In the genomic region with DNA sequence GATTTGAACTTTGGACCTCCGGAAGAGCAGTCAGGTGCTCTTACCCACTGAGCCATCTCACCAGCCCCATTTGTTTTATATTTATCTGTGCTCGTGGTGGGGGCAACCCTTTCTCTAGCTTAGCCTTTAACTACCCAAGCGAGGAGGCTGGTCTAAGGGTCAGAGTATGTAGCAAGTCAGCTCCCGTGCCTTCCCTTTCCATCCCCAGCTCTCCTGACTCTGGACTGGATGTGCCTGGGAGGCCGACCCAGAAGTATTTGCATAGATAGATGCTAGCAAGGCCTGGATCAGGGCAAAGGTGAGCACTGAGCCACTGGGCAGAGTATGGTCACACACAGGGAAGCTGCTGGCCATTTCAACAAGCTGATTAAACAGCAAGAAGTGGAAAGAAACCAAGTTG, we compare ENCODE assay signal across 22 mouse cellular contexts. TPM values are rescaled to one million over a fixed set of nuclear protein-coding genes. Genes with fewer than 3 reads are reported as not detected.
DNase-seq lines count a peak whose midpoint lies in the region; ATAC-seq and TF ChIP-seq lines count a peak whose summit lies in the region.
"Had no signal": no experiment of that assay in that cellular context is flagged by ENCODE, and none has a peak within 500 bp of the region (broad histone marks: within the 10 kb centered on the region; RNA-seq: fewer than 3 reads in every experiment).

No protein-coding gene starts in this region.

- no peak for TF ChIP-seq CTCF in kidney, adult 2 months (conservative IDR thresholded peaks at IDR 0.05; ENCODE audit: insufficient read depth, insufficient read length, low read depth, low read length)

- WGBS in kidney, adult 2 months, result 51% methylated on average over 5 of the region's 5 CpGs
- 68% methylated on average over 5 of the region's 5 CpGs for WGBS in kidney, embryonic 15.5 days
- WGBS in liver, embryonic 16.5 days (ENCODE audit: insufficient replicate concordance), result 48% methylated on average over 5 of the region's 5 CpGs

- ATAC-seq in kidney, embryonic 15.5 days (replicated peaks; ENCODE audit: low FRiP score), result peak; percentile 73; the same call in 1 of the 2 replicates
- ATAC-seq in liver, embryonic 16.5 days (ENCODE audit: low read depth), result peak; percentile 72

- peak; percentile 92 for DNase-seq in kidney, adult 2 months
- peak; percentile 70 to 89 for DNase-seq in kidney, postnatal 36 days
- no peak for DNase-seq in layer of hippocampus, adult 8-10 months (ENCODE audit: low spot score in 2 of 2)
- DNase-seq in spleen, postnatal 4 days (ENCODE audit: low spot score in 2 of 2), result no peak
- DNase-seq in heart, adult 8-10 months (ENCODE audit: low spot score), result no peak
- DNase-seq: adrenal gland, adult 8-10 months; B cell, adult 2 months; cerebellum, adult 18-20 months; cerebellum, postnatal 25 days; heart, postnatal 14 days; lung, postnatal 10 days; thymus, postnatal 36 days had no signal

- H3K4me1 ChIP-seq in kidney, adult 2 months (ENCODE audit: control insufficient read depth, insufficient read depth, low read length), result peaks cover 18% of the 10 kb centered on the region
- 0 out of 2 replicates have a peak, but pooled peaks cover 2% of the 10 kb centered on the region for H3K4me1 ChIP-seq in kidney, embryonic 15.5 days
- no peaks in the 10 kb centered on the region for H3K4me1 ChIP-seq in liver, embryonic 16.5 days (ENCODE audit: control insufficient read depth, low read depth, low read length)
- H3K4me1 ChIP-seq: embryonic facial prominence, embryonic 12.5 days; forebrain, embryonic 12.5 days; heart, embryonic 13.5 days; hindbrain, embryonic 12.5 days; limb, embryonic 10.5 days; midbrain, embryonic 10.5 days had no signal

- peak overlapping the region; percentile 71 for H3K27ac ChIP-seq in kidney, adult 2 months (ENCODE audit: insufficient read depth, low read depth, low read length)
- no peak overlapping the region for H3K27ac ChIP-seq in kidney, embryonic 15.5 days
- H3K27ac ChIP-seq in liver, embryonic 16.5 days (ENCODE audit: low read length), result no peak overlapping the region
- H3K27ac ChIP-seq: embryonic facial prominence, embryonic 12.5 days; forebrain, embryonic 12.5 days; heart, embryonic 13.5 days; hindbrain, embryonic 12.5 days; limb, embryonic 10.5 days; midbrain, embryonic 10.5 days had no signal

- no peak for TF ChIP-seq POLR2A in kidney, adult 2 months (IDR thresholded peaks at IDR 0.05; ENCODE audit: low read depth, low read length)

- no peaks in the 10 kb centered on the region for H3K9me3 ChIP-seq in kidney, embryonic 15.5 days (replicated peaks)
- H3K9me3 ChIP-seq in liver, embryonic 16.5 days (replicated peaks; ENCODE audit: control insufficient read depth, low read length), result no peaks in the 10 kb centered on the region
- H3K9me3 ChIP-seq: embryonic facial prominence, embryonic 12.5 days; limb, embryonic 10.5 days had no signal

- no peak overlapping the region for H3K4me2 ChIP-seq in kidney, embryonic 15.5 days
- no peak overlapping the region for H3K4me2 ChIP-seq in liver, embryonic 16.5 days (ENCODE audit: low read depth, low read length)
- H3K4me2 ChIP-seq: embryonic facial prominence, embryonic 12.5 days; forebrain, embryonic 12.5 days; heart, embryonic 13.5 days; hindbrain, embryonic 12.5 days had no signal

- no peak overlapping the region for H3K4me3 ChIP-seq in kidney, adult 2 months (ENCODE audit: insufficient read depth, low read depth, low read length)
- no peak overlapping the region for H3K4me3 ChIP-seq in kidney, embryonic 15.5 days (replicated peaks)
- H3K4me3 ChIP-seq in liver, embryonic 16.5 days (ENCODE audit: low read depth, low read length), result no peak overlapping the region
- H3K4me3 ChIP-seq: embryonic facial prominence, embryonic 12.5 days; forebrain, embryonic 12.5 days; heart, embryonic 13.5 days; hindbrain, embryonic 12.5 days; limb, embryonic 10.5 days; midbrain, embryonic 10.5 days had no signal

- H3K27me3 ChIP-seq in kidney, adult 2 months (replicated peaks; ENCODE audit: control insufficient read depth, insufficient read depth, low read length), result no peaks in the 10 kb centered on the region
- no peaks in the 10 kb centered on the region for H3K27me3 ChIP-seq in kidney, embryonic 15.5 days
- no peaks in the 10 kb centered on the region for H3K27me3 ChIP-seq in liver, embryonic 16.5 days (ENCODE audit: control insufficient read depth, insufficient read depth, low read depth, low read length)
- H3K27me3 ChIP-seq: embryonic facial prominence, embryonic 12.5 days; forebrain, embryonic 12.5 days; heart, embryonic 13.5 days; hindbrain, embryonic 12.5 days had no signal

- no peaks in the 10 kb centered on the region for H3K36me3 ChIP-seq in kidney, adult 2 months (ENCODE audit: control insufficient read depth, insufficient read depth, low read length)
- peaks cover 7% of the 10 kb centered on the region for H3K36me3 ChIP-seq in kidney, embryonic 15.5 days
- H3K36me3 ChIP-seq in liver, embryonic 16.5 days (ENCODE audit: control insufficient read depth, insufficient read depth), result no peaks in the 10 kb centered on the region

- no peak overlapping the region for H3K9ac ChIP-seq in kidney, embryonic 15.5 days
- H3K9ac ChIP-seq in liver, embryonic 16.5 days (ENCODE audit: low read depth, low read length), result no peak overlapping the region
- H3K9ac ChIP-seq: embryonic facial prominence, embryonic 12.5 days; forebrain, embryonic 12.5 days; heart, embryonic 13.5 days; hindbrain, embryonic 12.5 days had no signal

RNA-seq across cellular contexts. Expression of a gene that starts 12.5 kb away (rescaled TPM):
- 0.17 and 0.35 TPM in 2 replicates for polyA plus RNA-seq in kidney, adult 2 months (2012; rRNA removed)
- polyA plus RNA-seq in kidney, embryonic 15.5 days (2015; fragmentation: Nextera tagmentation; extraction: Ambion mirVana), result 0.62 and 0.66 TPM in 2 replicates
- polyA plus RNA-seq in liver, embryonic 16.5 days (2015; fragmentation: Nextera tagmentation; extraction: Ambion mirVana), result 0.27 and 0.65 TPM in 2 replicates
- 1 to 10 TPM; 3.5 to 5.6 (median 4.0) TPM for total RNA-seq in layer of hippocampus, adult 8-10 months (2022)
- total RNA-seq in heart, adult 8-10 months (2022), result 1 to 10 TPM; 5.5 to 7.6 (median 5.6) TPM
- total RNA-seq: granulocyte monocyte progenitor cell, adult 5-6 weeks; liver, adult 2 months had no signal
- polyA plus RNA-seq: liver, adult 2 months had no signal

RNA-seq across cellular contexts. Expression of a gene that starts 43.8 kb away (rescaled TPM):
- 38.6 and 43.5 TPM in 2 replicates for polyA plus RNA-seq in kidney, adult 2 months (2012; rRNA removed)
- 13.4 and 15.5 TPM in 2 replicates for polyA plus RNA-seq in kidney, embryonic 15.5 days (2015; fragmentation: Nextera tagmentation; extraction: Ambion mirVana)
- 3.4 and 4.4 TPM in 2 replicates for polyA plus RNA-seq in liver, embryonic 16.5 days (2015; fragmentation: Nextera tagmentation; extraction: Ambion mirVana)
- 10 to 100 TPM; 13.9 to 22.5 (median 17.9) TPM for total RNA-seq in layer of hippocampus, adult 8-10 months (2022)
- 1 to 10 TPM; 3.5 to 4.9 (median 3.8) TPM for total RNA-seq in heart, adult 8-10 months (2022)

Comparison
In these comparisons a context has a peak if more than half of its experiments do, and no peak if none do; other contexts are left out.
1. DNase-seq: peak in kidney, adult 2 months (single experiment) and kidney, postnatal 36 days (2 of 2); none in layer of hippocampus, adult 8-10 months (0 of 2), spleen, postnatal 4 days (0 of 2) and heart, adult 8-10 months (single experiment).